Mouse (Mus musculus) sigmoid colon, adult 10 weeks (tissue): ENCODE data around the gene Fam149a. TPM values are rescaled to one million over a fixed set of nuclear protein-coding genes. Genes with fewer than 3 reads are reported as not detected.

Experiments
- polyA plus RNA-seq: library from polyadenylated mRNA; stranded (reverse); fragments of 350-450 nt; fragmentation: Illumina TruSeq; extraction: RNeasy Lipid Tissue Mini Kit (QIAGEN cat#74804); gene quantifications from one replicate; pipeline ENCODE4 v1.2.3, GENCODE M21; 2014; ENCODE audit warnings: low read depth, low replicate concordance

Fam149a gene
- polyA plus RNA-seq, result 6.4 TPM

DNA sequence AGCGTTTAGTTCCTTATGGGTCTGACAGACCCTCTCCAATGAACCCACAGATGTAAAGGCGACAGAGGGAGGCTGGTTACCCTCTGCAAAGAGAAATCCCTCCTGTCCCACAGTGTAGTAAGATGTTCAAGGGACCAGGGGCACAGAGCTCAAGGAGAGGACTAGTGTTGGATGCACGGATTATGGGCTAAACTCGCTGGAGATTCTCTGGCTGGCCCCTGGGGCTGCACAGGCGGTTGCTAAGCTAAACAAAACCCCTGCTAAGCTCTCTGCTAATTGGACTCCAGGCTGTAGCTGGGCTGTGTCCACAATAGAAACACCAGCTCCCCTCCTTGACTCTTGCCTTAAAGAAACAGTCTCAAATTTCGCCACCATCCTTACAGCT, at the start of gene Fam149a:
Gene Fam149a, minus strand, starts transcription at position 329 of the 385 bp plus-strand sequence.

DNA sequence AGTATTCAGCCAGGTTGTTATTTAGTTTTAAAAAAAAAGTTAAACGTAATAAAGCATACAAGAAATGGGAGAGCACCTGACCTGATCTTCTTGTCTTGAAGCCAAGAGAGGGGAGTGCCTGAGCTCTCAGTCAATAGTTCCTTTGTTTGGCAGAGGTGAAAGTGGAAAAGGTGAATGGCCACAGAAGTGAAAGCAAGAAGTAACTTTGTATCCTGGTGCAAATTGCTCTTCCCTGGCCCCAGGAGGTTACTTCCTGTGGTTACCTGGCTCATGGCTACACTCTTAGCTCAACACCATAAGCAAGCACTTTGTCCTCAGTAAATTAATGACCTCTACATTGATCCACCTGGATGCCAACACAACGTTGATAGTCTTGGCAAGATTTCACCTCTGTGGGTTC, 28.8 kb upstream of the Fam149a start, which contains the start of gene Tlr3:
Gene Tlr3, minus strand, starts transcription at position 199 of the 400 bp plus-strand sequence.

DNA sequence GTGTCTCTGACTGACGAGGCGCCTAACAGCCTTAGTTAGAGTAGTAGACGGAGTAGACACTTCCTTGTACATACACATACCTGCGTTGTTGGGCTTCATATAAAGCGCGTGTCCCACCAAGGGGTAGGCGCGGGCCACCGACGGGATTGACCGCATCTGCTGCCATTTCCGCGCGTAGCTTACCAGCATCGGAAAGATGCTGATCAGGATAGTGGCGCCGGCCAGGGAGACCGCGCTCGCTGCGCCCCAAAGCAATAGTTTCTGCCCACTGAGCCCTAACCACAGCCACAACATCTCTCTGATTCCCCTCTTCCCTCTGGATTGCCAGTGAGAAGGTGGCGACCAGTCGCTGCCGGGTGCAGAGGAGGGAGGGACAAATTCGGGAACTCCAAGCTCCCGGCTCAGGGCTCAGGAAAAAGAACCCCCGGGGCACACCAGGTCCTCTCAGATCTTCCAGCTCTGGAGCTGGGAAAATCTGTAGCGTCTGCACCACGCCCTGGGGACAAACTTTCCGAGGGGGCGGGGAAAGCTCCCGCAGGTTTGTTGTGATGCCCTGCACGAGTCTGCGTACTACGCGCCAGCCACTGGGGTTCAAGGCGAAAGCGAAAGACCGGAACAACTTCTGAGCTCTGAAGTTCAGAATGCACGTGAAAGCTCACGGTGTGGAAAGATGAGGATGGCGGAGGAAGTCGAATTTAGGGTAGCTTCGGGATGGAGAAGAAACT, 49.2 kb downstream of the Fam149a start, which contains the start of gene Cyp4v3:
Gene Cyp4v3, minus strand, starts transcription at position 532 of the 725 bp plus-strand sequence.

DNA sequence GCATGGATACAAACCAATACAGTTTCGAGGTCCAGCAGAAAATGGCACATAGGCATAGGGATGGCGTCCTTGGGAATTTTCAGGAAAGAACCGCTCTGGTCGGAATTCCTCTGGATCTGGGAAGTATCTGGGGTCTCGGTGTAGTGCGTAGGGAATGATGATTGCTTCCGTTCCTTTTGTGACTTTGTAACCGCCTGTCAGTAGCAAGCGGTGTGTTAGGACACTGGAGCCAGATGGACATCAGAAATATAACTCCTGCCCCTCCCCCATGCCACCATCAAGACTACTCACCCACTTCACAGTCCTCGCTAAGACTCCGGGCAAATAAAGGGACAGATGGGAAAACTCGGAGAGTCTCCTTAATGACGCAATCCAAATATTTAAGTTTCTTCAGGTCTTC, 73.7 kb downstream of the Fam149a start, which contains the start of gene Gm45753:
Gene Gm45753, minus strand, starts transcription at position 101 of the 400 bp plus-strand sequence.

DNA sequence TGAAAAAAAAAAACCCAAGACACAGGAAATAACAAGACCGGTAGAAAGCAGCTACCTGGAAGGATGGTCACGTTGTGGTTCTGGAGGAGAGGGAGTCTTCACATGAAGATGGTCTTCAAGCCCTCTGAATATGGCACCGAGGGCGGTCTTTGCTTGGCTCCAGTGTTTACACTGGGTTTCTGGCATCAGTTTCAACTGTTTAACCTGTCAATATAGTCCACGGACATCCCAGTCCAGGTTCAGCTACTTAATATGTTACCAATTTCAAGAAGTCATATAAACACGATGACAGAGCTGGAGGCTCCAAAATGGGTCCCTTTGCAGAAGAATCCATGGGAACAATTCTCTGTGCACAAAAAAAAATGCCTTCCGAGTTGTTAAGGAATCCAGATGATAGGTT, 87.4 kb downstream of the Fam149a start, which contains the start of gene Klkb1:
Gene Klkb1, minus strand, starts transcription at position 173 of the 400 bp plus-strand sequence.

Other genes with a start within 250 kb of the Fam149a start
- not detected for gene F11, start 120.3 kb downstream of the Fam149a start, polyA plus RNA-seq
- not detected for gene Klkb1, start 87.4 kb downstream of the Fam149a start, polyA plus RNA-seq
- not detected for gene Gm45753, start 73.8 kb downstream of the Fam149a start, polyA plus RNA-seq
- gene Cyp4v3, start 49.1 kb downstream of the Fam149a start, polyA plus RNA-seq, result 23.8 TPM
- 113 TPM for gene Tlr3, start 28.8 kb upstream of the Fam149a start, polyA plus RNA-seq
- 138 TPM for gene Sorbs2, start 125.5 kb upstream of the Fam149a start, polyA plus RNA-seq